ENCODE assay signal across 19 mouse cellular contexts in the genomic region with DNA sequence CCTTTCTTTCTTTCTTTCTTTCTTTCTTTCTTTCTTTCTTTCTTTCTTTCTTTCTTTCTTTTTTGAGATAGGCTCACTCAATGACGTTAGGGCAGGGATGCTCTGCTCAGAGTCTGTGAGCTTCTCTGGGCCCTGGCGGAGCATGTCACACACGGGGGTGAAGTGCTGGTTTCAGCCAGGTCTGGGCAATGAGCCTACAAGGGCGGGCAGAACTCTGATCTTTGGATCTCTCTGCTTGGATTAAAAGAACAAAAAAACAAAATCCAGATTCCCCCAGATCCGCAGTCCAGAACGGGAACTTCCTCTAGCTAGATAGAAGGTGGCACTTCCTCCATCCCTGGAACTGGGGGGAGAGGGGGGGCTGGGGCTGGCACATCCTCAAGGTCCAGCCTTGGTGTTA. TPM values are rescaled to one million over a fixed set of nuclear protein-coding genes. Genes with fewer than 3 reads are reported as not detected.
A peak's percentile ranks its signal among the peaks of the same experiment; 100 is the strongest.
DNase-seq lines count a peak whose midpoint lies in the region; ATAC-seq and TF ChIP-seq lines count a peak whose summit lies in the region.
"Had no signal": no experiment of that assay in that cellular context is flagged by ENCODE, and none has a peak within 500 bp of the region (broad histone marks: within the 10 kb centered on the region; RNA-seq: fewer than 3 reads in every experiment).

No protein-coding gene starts in this region.

- intact Hi-C loops in gastrocnemius, postnatal 36 days (cut with DNase I): no loop called here

- peaks cover 14% of the 10 kb centered on the region; the same call in 1 of the 2 replicates for H3K27me3 ChIP-seq in midbrain, postnatal 0 days (ENCODE audit: insufficient read depth, low read length)
- H3K27me3 ChIP-seq in midbrain, embryonic 14.5 days (ENCODE audit: control insufficient read depth, insufficient read depth, low read length): peaks cover 28% of the 10 kb centered on the region

- H3K4me3 ChIP-seq in midbrain, postnatal 0 days (ENCODE audit: low read depth, low read length): no peak overlapping the region
- no peak overlapping the region for H3K4me3 ChIP-seq in midbrain, embryonic 14.5 days (replicated peaks; ENCODE audit: low read depth, low read length)
- H3K4me3 ChIP-seq: embryonic facial prominence, embryonic 15.5 days; forebrain, embryonic 13.5 days; hindbrain, embryonic 15.5 days; midbrain, embryonic 10.5 days; myocyte had no signal

- H3K4me1 ChIP-seq in midbrain, postnatal 0 days (ENCODE audit: insufficient read depth, low read length): peaks cover 6% of the 10 kb centered on the region; the same call in 1 of the 2 replicates
- peaks cover 7% of the 10 kb centered on the region; the same call in 1 of the 2 replicates for H3K4me1 ChIP-seq in midbrain, embryonic 14.5 days (ENCODE audit: control insufficient read depth, insufficient read depth, low read length)

- no peaks in the 10 kb centered on the region for H3K36me3 ChIP-seq in midbrain, postnatal 0 days (ENCODE audit: insufficient read depth, low read length)
- no peaks in the 10 kb centered on the region for H3K36me3 ChIP-seq in midbrain, embryonic 14.5 days (ENCODE audit: control insufficient read depth, insufficient read depth, low read length)
- H3K36me3 ChIP-seq: embryonic facial prominence, embryonic 15.5 days; hindbrain, embryonic 15.5 days; midbrain, embryonic 10.5 days had no signal

- H3K9ac ChIP-seq in midbrain, postnatal 0 days (replicated peaks; ENCODE audit: low read length, poor library complexity, severe bottlenecking): no peak overlapping the region
- H3K9ac ChIP-seq in midbrain, embryonic 14.5 days (replicated peaks; ENCODE audit: low read length): no peak overlapping the region
- H3K9ac ChIP-seq: embryonic facial prominence, embryonic 15.5 days; forebrain, embryonic 13.5 days; hindbrain, embryonic 15.5 days; liver, embryonic 14.5 days had no signal

- ATAC-seq in midbrain, postnatal 0 days (ENCODE audit: low FRiP score): no peak
- ATAC-seq in midbrain, embryonic 14.5 days (ENCODE audit: low FRiP score, low TSS enrichment): no peak
- ATAC-seq in CD4-positive, CD25-positive, alpha-beta regulatory T cell, adult 4 months: no peak
- ATAC-seq: forebrain, embryonic 13.5 days had no signal

- no peaks in the 10 kb centered on the region for H3K9me3 ChIP-seq in midbrain, postnatal 0 days (ENCODE audit: low read length)
- H3K9me3 ChIP-seq in midbrain, embryonic 14.5 days (ENCODE audit: control insufficient read depth, low read length): no peaks in the 10 kb centered on the region
- H3K9me3 ChIP-seq: embryonic facial prominence, embryonic 15.5 days; forebrain, embryonic 13.5 days; hindbrain, embryonic 15.5 days; midbrain, embryonic 10.5 days had no signal

- H3K27ac ChIP-seq in midbrain, postnatal 0 days (ENCODE audit: low read depth, low read length): no peak overlapping the region
- no peak overlapping the region for H3K27ac ChIP-seq in midbrain, embryonic 14.5 days (replicated peaks; ENCODE audit: low read depth, low read length)
- H3K27ac ChIP-seq: embryonic facial prominence, embryonic 15.5 days; forebrain, embryonic 13.5 days; hindbrain, embryonic 15.5 days; liver, embryonic 14.5 days; midbrain, embryonic 10.5 days had no signal

- TF ChIP-seq CTCF in midbrain, postnatal 0 days (IDR thresholded peaks at IDR 0.05): no peak

- peak; percentile 31 for DNase-seq in gastrocnemius, postnatal 25 days
- no peak for DNase-seq in gastrocnemius, postnatal 36 days
- peak; percentile 56 for DNase-seq in midbrain, postnatal 0 days (ENCODE audit: low spot score)
- DNase-seq in midbrain, embryonic 14.5 days: no peak
- DNase-seq in adrenal gland, postnatal 36 days: peak; percentile 69 to 74
- DNase-seq in kidney, postnatal 36 days: peak; percentile 82
- DNase-seq: layer of hippocampus, postnatal 36 days; left cerebral cortex, postnatal 4 days had no signal

- 50% methylated on average over 6 of the region's 6 CpGs for WGBS in midbrain, postnatal 0 days
- 59% methylated on average over 6 of the region's 6 CpGs for WGBS in midbrain, embryonic 14.5 days

- H3K4me2 ChIP-seq in midbrain, postnatal 0 days (ENCODE audit: low read depth, low read length, poor library complexity, severe bottlenecking): no peak overlapping the region
- H3K4me2 ChIP-seq in midbrain, embryonic 14.5 days (ENCODE audit: low read length): no peak overlapping the region
- H3K4me2 ChIP-seq: embryonic facial prominence, embryonic 15.5 days; forebrain, embryonic 13.5 days; hindbrain, embryonic 15.5 days had no signal

RNA-seq across cellular contexts. Expression of a gene that starts 2.8 kb away (rescaled TPM):
- not detected for total RNA-seq in gastrocnemius, postnatal 25 days (2021)
- total RNA-seq in gastrocnemius, postnatal 36 days (2021): not detected
- total RNA-seq in midbrain, postnatal 0 days (2014; rRNA removed): 18.1 and 24.7 TPM in 2 replicates
- 8.2 and 9.9 TPM in 2 replicates for polyA plus RNA-seq in midbrain, postnatal 0 days (2015; fragmentation: Nextera tagmentation; extraction: Ambion mirVana)
- polyA plus RNA-seq in midbrain, embryonic 14.5 days (2014; fragmentation: Nextera tagmentation; extraction: Ambion mirVana): 0.84 and 1.3 TPM in 2 replicates
- total RNA-seq in adrenal gland, postnatal 36 days (2021): 10 to 100 TPM; 10.9 to 14.0 TPM
- polyA plus RNA-seq in CD4-positive, CD25-positive, alpha-beta regulatory T cell, adult 4 months (2017; shearing (Covaris generic)): 10 to 100 TPM in 1 of 2 experiments, 1 to 10 TPM in 1; 7.2 to 15.4 TPM
- polyA plus RNA-seq: heart, postnatal 0 days had no signal

RNA-seq across cellular contexts. Expression of a gene that starts 11.8 kb away (rescaled TPM):
- total RNA-seq in gastrocnemius, postnatal 25 days (2021): not detected
- not detected for total RNA-seq in gastrocnemius, postnatal 36 days (2021)
- total RNA-seq in midbrain, postnatal 0 days (2014; rRNA removed): 0.38 and 0.60 TPM in 2 replicates
- polyA plus RNA-seq in midbrain, postnatal 0 days (2015; fragmentation: Nextera tagmentation; extraction: Ambion mirVana): 0.62 and 0.74 TPM in 2 replicates
- polyA plus RNA-seq in midbrain, embryonic 14.5 days (2014; fragmentation: Nextera tagmentation; extraction: Ambion mirVana): 0.32 TPM in 1 of 2 replicates, not detected in the other
- 1 to 10 TPM in 1 of 2 experiments, not detected in 1; 2.0 TPM for total RNA-seq in adrenal gland, postnatal 36 days (2021)
- polyA plus RNA-seq in CD4-positive, CD25-positive, alpha-beta regulatory T cell, adult 4 months (2017; shearing (Covaris generic)): not detected
- total RNA-seq: heart, adult 8-10 months had no signal
- polyA plus RNA-seq: forebrain, embryonic 13.5 days; heart, postnatal 0 days; large intestine, adult 2 months; liver, embryonic 14.5 days; midbrain, embryonic 10.5 days; myocyte; small intestine, adult 2 months had no signal

RNA-seq across cellular contexts. Expression of a gene that starts 33.3 kb away (rescaled TPM):
- total RNA-seq in gastrocnemius, postnatal 25 days (2021): 10 to 100 TPM; 15.7 to 17.1 TPM
- 10 to 100 TPM; 15.8 to 17.7 TPM for total RNA-seq in gastrocnemius, postnatal 36 days (2021)
- total RNA-seq in midbrain, postnatal 0 days (2014; rRNA removed): 36.2 and 37.8 TPM in 2 replicates
- 31.7 and 32.6 TPM in 2 replicates for polyA plus RNA-seq in midbrain, postnatal 0 days (2015; fragmentation: Nextera tagmentation; extraction: Ambion mirVana)
- polyA plus RNA-seq in midbrain, embryonic 14.5 days (2014; fragmentation: Nextera tagmentation; extraction: Ambion mirVana): 29.4 and 31.9 TPM in 2 replicates
- total RNA-seq in adrenal gland, postnatal 36 days (2021): 10 to 100 TPM; 50.4 to 51.1 TPM
- polyA plus RNA-seq in CD4-positive, CD25-positive, alpha-beta regulatory T cell, adult 4 months (2017; shearing (Covaris generic)): 10 to 100 TPM; 14.4 to 18.6 TPM

RNA-seq across cellular contexts. Expression of a gene that starts 33.5 kb away (rescaled TPM):
- 1 to 10 TPM; 4.8 to 6.3 TPM for total RNA-seq in gastrocnemius, postnatal 25 days (2021)
- total RNA-seq in gastrocnemius, postnatal 36 days (2021): 1 to 10 TPM; 5.6 to 6.8 TPM
- 32.3 and 43.6 TPM in 2 replicates for total RNA-seq in midbrain, postnatal 0 days (2014; rRNA removed)
- polyA plus RNA-seq in midbrain, postnatal 0 days (2015; fragmentation: Nextera tagmentation; extraction: Ambion mirVana): 31.4 and 33.9 TPM in 2 replicates
- polyA plus RNA-seq in midbrain, embryonic 14.5 days (2014; fragmentation: Nextera tagmentation; extraction: Ambion mirVana): 20.6 and 25.5 TPM in 2 replicates
- total RNA-seq in adrenal gland, postnatal 36 days (2021): 10 to 100 TPM; 15.6 to 15.9 TPM
- polyA plus RNA-seq in CD4-positive, CD25-positive, alpha-beta regulatory T cell, adult 4 months (2017; shearing (Covaris generic)): 1 to 10 TPM; 2.2 to 6.3 TPM

RNA-seq across cellular contexts. Expression of a gene that starts 57.0 kb away (rescaled TPM):
- total RNA-seq in gastrocnemius, postnatal 25 days (2021): under 1 TPM in 1 of 2 experiments, not detected in 1; 0.18 TPM
- total RNA-seq in gastrocnemius, postnatal 36 days (2021): under 1 TPM in 1 of 2 experiments, not detected in 1; 0.15 TPM
- total RNA-seq in midbrain, postnatal 0 days (2014; rRNA removed): 0.94 and 1.3 TPM in 2 replicates
- 0.86 and 1.5 TPM in 2 replicates for polyA plus RNA-seq in midbrain, postnatal 0 days (2015; fragmentation: Nextera tagmentation; extraction: Ambion mirVana)
- polyA plus RNA-seq in midbrain, embryonic 14.5 days (2014; fragmentation: Nextera tagmentation; extraction: Ambion mirVana): 1.4 and 1.7 TPM in 2 replicates
- total RNA-seq in adrenal gland, postnatal 36 days (2021): under 1 TPM; 0.36 to 0.40 TPM
- polyA plus RNA-seq in CD4-positive, CD25-positive, alpha-beta regulatory T cell, adult 4 months (2017; shearing (Covaris generic)): 1 to 10 TPM in 1 of 2 experiments, under 1 TPM in 1; 0.40 to 1.1 TPM

Comparison
In these comparisons a context has a peak if more than half of its experiments do, and no peak if none do; other contexts are left out.
1. DNase-seq: peak in gastrocnemius, postnatal 25 days (single experiment), midbrain, postnatal 0 days (single experiment), adrenal gland, postnatal 36 days (2 of 2) and kidney, postnatal 36 days (2 of 2); none in gastrocnemius, postnatal 36 days (0 of 2) and midbrain, embryonic 14.5 days (single experiment).
2. RNA of a gene that starts 2.8 kb away (total RNA-seq): 18.1 to 24.7 TPM in midbrain, postnatal 0 days and 10.9 to 14.0 TPM in adrenal gland, postnatal 36 days; not detected in gastrocnemius, postnatal 25 days and not detected in gastrocnemius, postnatal 36 days; every median in the first group is over 10 times any median in the second.